Mouse (Mus musculus): ENCODE results near the gene Rbm24. TPM values are rescaled to one million over a fixed set of nuclear protein-coding genes. Genes with fewer than 3 reads are reported as not detected.

Gene Rbm24
- total and polyA plus RNA-seq, 3 experiments: not detected

GRCm38 (mm10) chr13:46449955-46450354, 31.7 kb downstream of the Rbm24 start:
- dilution Hi-C loops (cut with MboI; ENCODE audit: extremely low pct_ligation_motif_present, extremely low pct_unique_long_range_greater_than_20kb, low sequenced_read_pairs) (no loop called here), in situ Hi-C loops (cut with MboI; ENCODE audit: low pct_ligation_motif_present, low pct_unique_long_range_greater_than_20kb, low sequenced_read_pairs) (no loop called here)
- Histone ChIP-seq H3K27ac (ENCODE audit: insufficient read depth, low read depth) (no peak overlapping the region), H3K79me2 (replicated peaks; ENCODE audit: control insufficient read depth, extremely low read depth, insufficient read depth, poor library complexity, severe bottlenecking) (no peaks in the 10 kb centered on the region), H3K4me1 (ENCODE audit: control insufficient read depth in 1 of 2, insufficient read depth in 2 of 2) (peaks cover 0 to 5% of the 10 kb centered on the region in 2 experiments; a peak in 1 of 4 replicates), H3K36me3 (replicated peaks in 1 of 2; ENCODE audit: control insufficient read depth in 1 of 2, insufficient read depth in 1 of 2, low read length in 1 of 2) (no peaks in the 10 kb centered on the region), H3K9ac (ENCODE audit: insufficient read depth, low read depth) (no peak overlapping the region), H3K9me3 (replicated peaks; ENCODE audit: low read length) (no peaks in the 10 kb centered on the region), H3K4me2 (ENCODE audit: insufficient read depth, low read depth, poor library complexity, severe bottlenecking) (no peak overlapping the region), H3K27me3 (replicated peaks) (no peaks in the 10 kb centered on the region), H3K4me3 (replicated peaks in 1 of 3; ENCODE audit: low read depth in 2 of 3, low read length in 2 of 3, poor library complexity in 1 of 3) (no peak overlapping the region)
- DNase-seq (ENCODE audit: extremely low read depth): no peak
- TF ChIP-seq GABPA (IDR thresholded peaks at IDR 0.05; ENCODE audit: insufficient replicate concordance, low read depth, low read length) (no peak), UBTF (IDR thresholded peaks at IDR 0.05; ENCODE audit: low read depth, low read length) (no peak), MXI1 (IDR thresholded peaks at IDR 0.05; ENCODE audit: low read depth, low read length) (no peak), EP300 (IDR thresholded peaks at IDR 0.05; ENCODE audit: low read length) (no peak), POLR2AphosphoS2 (IDR thresholded peaks at IDR 0.05; ENCODE audit: low read depth, low read length) (no peak), CHD1 (IDR thresholded peaks at IDR 0.05; ENCODE audit: low read depth, low read length) (no peak), MAX (IDR thresholded peaks at IDR 0.05; ENCODE audit: low read length) (no peak), USF2 (conservative IDR thresholded peaks at IDR 0.05; ENCODE audit: low read depth, low read length) (no peak), POLR2A (IDR thresholded peaks at IDR 0.05; ENCODE audit: low read depth, low read length) (no peak), MAFK (IDR thresholded peaks at IDR 0.05; ENCODE audit: insufficient replicate concordance, low read length) (no peak), MAZ (IDR thresholded peaks at IDR 0.05; ENCODE audit: low read depth, low read length) (no peak), NRF1 (IDR thresholded peaks at IDR 0.05; ENCODE audit: low read depth, low read length) (no peak), RAD21 (IDR thresholded peaks at IDR 0.05; ENCODE audit: low read depth, low read length) (no peak), RCOR1 (conservative IDR thresholded peaks at IDR 0.05; ENCODE audit: low read depth, low read length) (no peak), PAX5 (IDR thresholded peaks at IDR 0.05; ENCODE audit: low read length) (no peak)

GRCm38 (mm10) chr13:46450623-46451022, 32.4 kb downstream of the Rbm24 start:
- H3K9me3 ChIP-seq (replicated peaks; ENCODE audit: low read length): no peaks in the 10 kb centered on the region
- DNase-seq (ENCODE audit: extremely low read depth): no peak
- no peak for TF ChIP-seq ETS1 (conservative IDR thresholded peaks at IDR 0.05; ENCODE audit: low read depth, low read length)
- no peak for TF ChIP-seq MAFK (IDR thresholded peaks at IDR 0.05; ENCODE audit: insufficient replicate concordance, low read length)
- no peak for TF ChIP-seq ZC3H11A (IDR thresholded peaks at IDR 0.05; ENCODE audit: low read depth, low read length)
- no peak for TF ChIP-seq USF2 (conservative IDR thresholded peaks at IDR 0.05; ENCODE audit: low read depth, low read length)
- TF ChIP-seq PAX5 (IDR thresholded peaks at IDR 0.05; ENCODE audit: low read length): no peak
- TF ChIP-seq NRF1 (IDR thresholded peaks at IDR 0.05; ENCODE audit: low read depth, low read length): no peak
- no peak for TF ChIP-seq NELFE (IDR thresholded peaks at IDR 0.05; ENCODE audit: low read depth, low read length)
- no peak for TF ChIP-seq KAT2A (IDR thresholded peaks at IDR 0.05; ENCODE audit: insufficient replicate concordance, low read length)
- TF ChIP-seq RCOR1 (conservative IDR thresholded peaks at IDR 0.05; ENCODE audit: low read depth, low read length): no peak
- TF ChIP-seq ZKSCAN1 (IDR thresholded peaks at IDR 0.05; ENCODE audit: borderline replicate concordance, low read depth, low read length): no peak
- no peak for TF ChIP-seq RAD21 (IDR thresholded peaks at IDR 0.05; ENCODE audit: low read depth, low read length)
- no peak for TF ChIP-seq MXI1 (IDR thresholded peaks at IDR 0.05; ENCODE audit: low read depth, low read length)
- TF ChIP-seq MYC (IDR thresholded peaks at IDR 0.05; ENCODE audit: low read depth, low read length): no peak
- TF ChIP-seq JUN (IDR thresholded peaks at IDR 0.05; ENCODE audit: insufficient read depth, low read depth, low read length): no peak
- TF ChIP-seq ZNF384 (IDR thresholded peaks at IDR 0.05; ENCODE audit: low read depth, low read length): no peak
- no peak for TF ChIP-seq SMC3 (IDR thresholded peaks at IDR 0.05; ENCODE audit: low read depth, low read length)
- no peak for TF ChIP-seq USF1 (IDR thresholded peaks at IDR 0.05; ENCODE audit: low read depth, low read length)
- dilution Hi-C loops (cut with MboI; ENCODE audit: extremely low pct_ligation_motif_present, extremely low pct_unique_long_range_greater_than_20kb, low sequenced_read_pairs): no loop called here
- in situ Hi-C loops (cut with MboI; ENCODE audit: low pct_ligation_motif_present, low pct_unique_long_range_greater_than_20kb, low sequenced_read_pairs): no loop called here
- no peak overlapping the region for H3K4me3 ChIP-seq (replicated peaks in 1 of 3; ENCODE audit: low read depth in 2 of 3, low read length in 2 of 3, poor library complexity in 1 of 3)
- no peak overlapping the region for H3K27ac ChIP-seq (ENCODE audit: insufficient read depth, low read depth)
- H3K4me2 ChIP-seq (ENCODE audit: insufficient read depth, low read depth, poor library complexity, severe bottlenecking): no peak overlapping the region
- H3K79me2 ChIP-seq (replicated peaks; ENCODE audit: control insufficient read depth, extremely low read depth, insufficient read depth, poor library complexity, severe bottlenecking): no peaks in the 10 kb centered on the region
- no peaks in the 10 kb centered on the region for H3K36me3 ChIP-seq (replicated peaks in 1 of 2; ENCODE audit: control insufficient read depth in 1 of 2, insufficient read depth in 1 of 2, low read length in 1 of 2)
- peaks cover 0 to 5% of the 10 kb centered on the region in 2 experiments; a peak in 1 of 4 replicates for H3K4me1 ChIP-seq (ENCODE audit: control insufficient read depth in 1 of 2, insufficient read depth in 2 of 2)
- no peak overlapping the region for H3K9ac ChIP-seq (ENCODE audit: insufficient read depth, low read depth)
- H3K27me3 ChIP-seq (replicated peaks): no peaks in the 10 kb centered on the region
